Mouse (Mus musculus) layer of hippocampus, adult 9-11 months (tissue): ENCODE results near the gene Rhox2g.
"Not testable (repeated sequence)": the region's sequence is repeated elsewhere in the genome, so short reads cannot be mapped to it uniquely, and the experiment has no call there.

Experiments
- DNase-seq: peaks from one replicate; pipeline ENCODE4 v3.0.0; 2022

The Rhox2g gene

GRCm38 (mm10) chrX:37643370-37643769, at the start of gene Rhox2g:
Gene Rhox2g (minus strand): TSS chrX:37643470.
- not testable (repeated sequence) for DNase-seq

- no peak for DNase-seq
Observed at GRCm38 (mm10) chrX:37692261-37692660, 49.0 kb upstream of the Rhox2g start.

GRCm38 (mm10) chrX:37683031-37683715, 39.9 kb upstream of the Rhox2g start:
- no peak for DNase-seq

GRCm38 (mm10) chrX:37673177-37673576, 29.9 kb upstream of the Rhox2g start, which contains the start of gene Rhox2h:
Gene Rhox2h (minus strand): TSS chrX:37673277.
- DNase-seq, result not testable (repeated sequence)

GRCm38 (mm10) chrX:37668664-37669063, 25.4 kb upstream of the Rhox2g start, which contains the start of gene Rhox3h:
Gene Rhox3h (minus strand): TSS chrX:37668764.
- DNase-seq, result not testable (repeated sequence)

GRCm38 (mm10) chrX:37651227-37651626, 8.0 kb upstream of the Rhox2g start, which contains the start of gene Rhox4g:
Gene Rhox4g (minus strand): TSS chrX:37651327.
- DNase-seq, result not testable (repeated sequence)

GRCm38 (mm10) chrX:37628512-37628911, 14.8 kb downstream of the Rhox2g start, which contains the start of gene Rhox3g:
Gene Rhox3g (minus strand): TSS chrX:37628612.
- DNase-seq, result not testable (repeated sequence)

- not testable (repeated sequence) for DNase-seq
Observed at GRCm38 (mm10) chrX:37607604-37608003, 35.7 kb downstream of the Rhox2g start, which contains the start of gene Rhox4f. Gene Rhox4f (minus strand): TSS chrX:37607704.
